Mouse (Mus musculus) erythroid progenitor cell, adult 5-6 weeks (primary cell): ENCODE results near the gene Kat5. TPM values are rescaled to one million over a fixed set of nuclear protein-coding genes. Genes with fewer than 3 reads are reported as not detected.

Experiments used
- ATAC-seq: replicated peaks from 2 replicates; pipeline ENCODE4 v1.8.0; 2016; ENCODE audit warnings: moderate number of reproducible peaks, mild to moderate bottlenecking, moderate TSS enrichment, inconsistent platforms; ENCODE audit not compliant: poor library complexity, low FRiP score, severe bottlenecking
- total RNA-seq, 2 experiments: library from RNA; stranded (forward) in 1 of 2; stranded (reverse) in 1 of 2; fragments of 150-400 nt in 1 of 2; fragments of 186-747, 209-891 nt in 1 of 2; gene quantifications; 2 replicates each; pipeline versions ENCODE4 v1.2.3 to v1.2.4; 2015 to 2017; ENCODE audit warnings: low replicate concordance in 2 of 2

The Kat5 gene
- total RNA-seq, 2 experiments from 2014 or later, result 29.1 to 42.8 TPM

DNA sequence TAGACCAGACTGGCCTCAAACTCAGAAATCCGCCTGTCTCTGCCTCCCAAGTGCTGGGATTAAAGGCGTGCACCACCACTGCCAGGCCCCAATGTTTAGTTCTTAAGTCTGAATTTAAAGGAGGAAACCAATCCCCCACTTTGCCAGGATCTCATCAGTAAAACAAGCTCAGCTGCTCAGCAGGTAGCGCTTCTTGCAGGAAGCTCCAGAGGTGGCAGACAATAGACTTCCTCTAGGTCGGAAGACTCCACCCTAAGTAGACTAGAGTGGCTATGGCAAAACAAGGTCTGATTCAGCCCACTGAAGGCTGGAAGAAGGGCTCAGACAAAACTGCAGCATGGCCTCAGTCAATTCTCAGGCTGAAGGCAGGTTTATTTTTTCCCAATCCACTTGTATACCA is 30.1 kb downstream of the Kat5 start:
- no peak for ATAC-seq

DNA sequence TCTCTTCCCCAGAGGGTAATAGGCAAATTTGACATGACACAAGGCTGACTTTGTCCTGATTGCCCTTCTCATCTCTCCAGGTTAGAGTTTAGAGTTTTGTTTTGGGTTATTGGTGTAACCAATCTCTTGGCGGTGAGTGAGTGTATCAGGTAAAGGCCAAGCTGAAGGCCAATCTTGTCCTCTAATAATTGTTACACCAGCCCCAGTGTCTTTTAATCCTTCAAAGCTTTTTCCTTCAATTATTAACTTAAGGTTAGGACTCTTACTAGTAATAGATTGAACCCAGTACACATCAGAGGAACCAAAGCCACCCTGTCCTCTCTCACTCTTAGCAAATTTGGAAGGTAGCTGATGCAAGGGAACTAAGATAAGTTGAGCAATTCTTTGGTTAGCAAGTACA is 34.7 kb downstream of the Kat5 start:
- ATAC-seq, result no peak

DNA sequence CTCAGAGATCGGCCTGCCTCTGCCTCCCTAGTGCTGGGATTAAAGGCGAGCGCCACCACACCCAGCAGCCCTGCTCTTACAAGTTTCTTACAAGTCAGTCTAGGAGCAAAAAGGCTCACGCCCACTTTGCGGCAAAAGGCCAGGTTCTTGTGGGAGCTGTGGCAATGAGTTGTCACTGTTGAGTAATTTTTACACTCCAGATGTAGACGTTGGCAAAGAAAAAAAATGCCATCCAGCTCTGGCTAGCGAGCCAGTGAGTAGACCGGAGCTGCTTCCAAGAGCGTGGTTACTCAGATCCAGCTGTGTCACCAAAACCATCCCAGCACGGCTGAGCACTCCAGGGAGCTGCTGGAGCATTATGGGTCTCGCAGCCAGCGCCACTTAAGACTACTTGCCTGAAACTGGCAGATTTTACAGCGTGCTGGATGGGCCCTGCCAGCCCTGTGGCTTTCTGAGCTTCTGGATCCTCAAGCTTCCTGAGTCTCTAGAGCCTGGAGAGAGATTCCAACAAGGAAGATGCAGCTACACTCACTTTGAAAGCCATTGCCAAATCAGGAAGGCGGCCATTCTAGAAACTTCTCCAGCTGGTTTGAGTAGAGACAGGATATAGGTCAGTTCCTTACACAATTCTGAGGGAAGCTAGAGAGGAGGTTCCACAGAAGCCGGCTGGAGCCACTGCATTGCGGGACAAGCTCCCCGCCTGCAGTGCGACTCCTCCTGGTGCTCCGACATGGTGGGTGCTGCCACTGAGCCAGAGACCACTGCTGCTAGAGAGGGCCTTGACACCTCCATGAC is 37.5 kb downstream of the Kat5 start:
- ATAC-seq, result no peak

DNA sequence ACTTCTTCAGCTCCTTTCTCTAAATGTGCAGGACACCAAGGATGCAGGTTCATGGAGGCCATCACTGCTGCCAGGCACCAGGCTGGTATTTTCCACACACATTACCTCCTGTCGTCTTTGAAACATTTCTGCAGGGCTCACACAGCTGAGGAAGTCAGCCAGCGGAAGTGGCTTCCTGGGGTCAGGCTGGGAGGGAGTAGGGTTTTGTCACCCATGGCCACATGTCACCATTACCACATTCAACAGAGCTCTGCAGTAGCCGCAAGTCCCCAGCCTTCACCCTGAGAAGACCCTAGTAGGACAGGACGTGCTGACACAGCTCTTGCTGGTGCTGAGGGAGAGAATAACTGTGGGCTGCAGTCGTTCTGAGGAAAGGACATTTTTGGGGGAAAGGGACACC is 38.2 kb downstream of the Kat5 start:
- ATAC-seq, result no peak

- ATAC-seq, result no peak
Observed at GRCm38 (mm10) chr19:5570353-5571246, 39.4 kb downstream of the Kat5 start.

DNA sequence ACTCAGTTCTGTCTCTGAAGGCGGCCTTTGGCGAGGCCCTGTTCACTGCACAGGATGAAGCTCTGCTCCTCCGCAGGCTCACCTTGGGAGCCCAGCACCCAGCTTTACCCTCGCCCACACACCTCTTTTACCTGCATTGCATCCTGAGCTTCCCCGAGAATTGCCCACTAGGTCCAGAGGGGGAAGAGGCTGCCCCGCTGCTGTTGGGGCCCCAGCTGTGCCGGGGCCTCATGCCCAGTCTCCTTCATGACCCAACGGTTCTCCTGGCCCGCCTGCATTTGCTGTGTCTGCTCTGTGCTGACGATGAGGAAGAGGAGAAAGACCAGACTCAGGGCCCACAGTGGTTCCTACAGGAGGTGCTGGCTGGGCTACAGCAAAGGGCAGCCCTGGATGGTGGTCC is 40.5 kb downstream of the Kat5 start:
- ATAC-seq, result no peak

- peak; percentile 70 for ATAC-seq
Observed at GRCm38 (mm10) chr19:5568470-5569140, 41.4 kb downstream of the Kat5 start.

- peak; percentile 73 for ATAC-seq
Observed at GRCm38 (mm10) chr19:5567534-5568469, 42.2 kb downstream of the Kat5 start, which contains the start of gene Ap5b1. Gene Ap5b1 (plus strand): TSS chr19:5568025.

- peak; percentile 2; the same call in 1 of the 2 replicates for ATAC-seq
Observed at GRCm38 (mm10) chr19:5567180-5567533, 42.9 kb downstream of the Kat5 start.

DNA sequence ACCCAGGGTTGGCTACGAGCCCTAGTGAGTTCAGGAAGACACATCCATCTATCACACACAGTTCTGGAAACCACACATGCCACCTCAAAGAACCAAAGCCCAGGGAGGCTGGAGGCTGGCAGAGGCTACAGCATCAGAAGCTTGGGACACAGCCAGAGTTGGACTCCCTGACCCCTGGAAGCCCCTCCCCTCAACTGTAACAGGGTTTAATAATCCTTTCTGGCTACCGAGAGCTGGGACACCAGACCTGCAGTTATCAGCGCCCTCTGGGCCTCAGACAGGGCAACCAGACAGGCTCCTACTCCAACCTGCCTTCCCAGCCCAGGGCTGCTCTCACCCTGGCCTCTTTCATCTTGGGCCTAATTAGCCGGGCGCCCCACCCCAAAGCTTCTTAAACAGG is 43.7 kb downstream of the Kat5 start:
- ATAC-seq, result no peak

- ATAC-seq, result no peak
Observed at GRCm38 (mm10) chr19:5562776-5563175, 47.3 kb downstream of the Kat5 start.

- ATAC-seq, result no peak
Observed at GRCm38 (mm10) chr19:5561886-5562285, 48.2 kb downstream of the Kat5 start.

DNA sequence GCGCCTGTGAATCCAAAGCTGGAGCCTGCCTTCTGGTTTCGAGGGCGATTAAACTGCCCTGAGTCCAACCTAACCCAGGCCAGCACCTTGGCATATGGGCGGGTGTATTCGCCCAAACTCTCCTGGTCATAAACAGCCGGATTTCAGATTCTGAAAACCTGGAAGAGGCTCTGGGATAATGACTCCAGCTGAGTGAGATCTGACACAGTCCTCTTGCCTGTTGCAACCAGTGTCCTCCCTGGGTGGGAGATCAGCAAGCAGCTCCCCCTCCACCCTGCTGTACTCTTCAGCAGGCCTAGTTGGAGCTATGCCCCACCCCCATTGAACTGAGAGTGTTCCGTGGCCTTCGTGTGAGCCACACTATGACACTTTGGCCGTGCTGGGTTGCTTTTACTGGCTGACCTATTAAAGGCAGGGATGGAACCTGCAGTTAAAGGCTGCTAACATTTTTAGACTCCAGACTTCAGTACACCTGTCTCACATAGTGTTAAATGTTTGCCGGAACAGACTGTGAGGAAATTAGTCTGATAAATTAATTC is 48.7 kb downstream of the Kat5 start:
- no peak for ATAC-seq

DNA sequence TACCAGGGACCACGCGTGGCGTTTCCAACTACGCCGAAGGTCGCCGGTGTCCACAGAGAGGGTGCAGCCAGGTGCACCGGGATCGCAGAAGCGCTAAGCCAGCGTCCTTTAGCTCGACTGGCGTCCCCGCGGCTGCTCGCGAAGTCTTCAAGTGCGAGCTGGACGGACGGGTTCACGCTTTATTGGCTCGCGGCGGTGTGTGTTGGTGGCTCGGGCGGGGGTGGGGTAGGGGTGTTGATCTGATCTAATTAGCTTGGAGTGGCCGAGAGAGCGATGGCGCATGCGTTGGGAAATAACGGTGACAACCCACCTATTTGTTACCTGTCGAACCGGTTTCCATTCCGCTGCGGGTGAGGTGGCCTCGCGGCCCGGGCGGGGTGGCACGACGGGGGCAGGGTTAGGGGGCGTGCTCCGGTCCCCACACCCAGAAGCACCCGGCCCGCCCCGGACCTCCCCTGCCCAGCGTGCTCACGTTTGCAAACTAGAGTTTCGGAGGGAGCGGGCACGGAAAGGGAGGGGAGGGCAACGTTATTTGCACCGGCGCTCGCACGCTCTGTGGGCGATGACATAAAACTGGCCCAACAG is 49.5 kb downstream of the Kat5 start, which contains the start of gene Ovol1:
Gene Ovol1 (minus strand): TSS at position 190 of the 585 bp plus-strand sequence.
- ATAC-seq, result no peak

DNA sequence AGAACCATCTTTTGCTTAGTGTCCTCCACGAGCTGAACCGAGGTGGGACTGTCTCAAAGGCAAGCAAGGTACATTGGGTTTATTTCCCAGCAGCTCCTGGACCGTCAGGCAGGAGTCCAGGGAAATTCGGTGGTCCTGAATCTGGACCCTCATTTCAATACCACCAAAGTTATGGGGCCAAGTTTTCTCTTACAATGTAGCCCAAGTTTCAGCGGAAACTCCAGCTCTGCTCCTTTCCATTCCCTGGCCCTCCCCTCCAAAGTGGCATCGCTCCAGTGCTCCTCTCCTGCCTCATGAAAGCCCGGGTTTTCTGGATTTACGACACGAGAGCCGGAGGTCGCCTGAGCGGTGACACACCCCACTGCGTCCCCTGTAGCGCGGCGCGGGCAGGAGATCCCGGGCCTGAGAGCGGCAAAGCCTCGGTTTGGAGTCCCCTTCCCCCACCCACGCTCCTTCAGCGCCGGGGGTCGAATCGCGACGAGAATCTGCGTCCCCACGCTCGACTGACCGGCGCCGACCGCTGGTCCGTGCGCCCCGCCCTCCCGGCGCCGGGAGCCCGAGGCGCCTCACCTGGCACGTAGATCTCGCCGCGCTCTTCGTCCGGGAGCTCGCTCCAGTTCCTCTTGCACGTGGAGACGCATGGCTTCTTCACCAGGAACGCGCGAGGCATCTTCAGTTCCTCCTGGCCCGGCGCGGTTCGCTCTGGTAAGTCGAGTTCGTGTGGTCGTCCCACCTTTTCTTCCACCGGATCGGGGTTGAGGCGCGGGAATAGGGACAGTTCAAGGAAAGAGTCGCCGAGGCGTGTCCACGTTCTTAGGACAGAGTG is 50.2 kb downstream of the Kat5 start:
- ATAC-seq, result no peak

- ATAC-seq, result no peak
Observed at GRCm38 (mm10) chr19:5559229-5559628, 50.8 kb downstream of the Kat5 start.

GRCm38 (mm10) chr19:5558770-5559169 is 51.3 kb downstream of the Kat5 start:
- no peak for ATAC-seq

GRCm38 (mm10) chr19:5558169-5558568 is 51.9 kb downstream of the Kat5 start:
- no peak for ATAC-seq
